Mouse (Mus musculus) spleen, adult 2 months (tissue): ENCODE results near the gene Adgrl1.

ENCODE experiments used
- CTCF ChIP-seq: fragments of 200-500 bp; IDR thresholded peaks from 2 replicates; pipeline ENCODE4 v1.5.1; 2011; ENCODE audit warnings: mild to moderate bottlenecking, inconsistent platforms; ENCODE audit not compliant: insufficient read depth, insufficient read length, insufficient replicate concordance; ENCODE audit errors: extremely low read depth
- POLR2A ChIP-seq: fragments of 200-500 bp; IDR thresholded peaks from 2 replicates; pipeline ENCODE4 v1.6.1; 2011; ENCODE audit warnings: low read depth, low read length, inconsistent platforms

DNA sequence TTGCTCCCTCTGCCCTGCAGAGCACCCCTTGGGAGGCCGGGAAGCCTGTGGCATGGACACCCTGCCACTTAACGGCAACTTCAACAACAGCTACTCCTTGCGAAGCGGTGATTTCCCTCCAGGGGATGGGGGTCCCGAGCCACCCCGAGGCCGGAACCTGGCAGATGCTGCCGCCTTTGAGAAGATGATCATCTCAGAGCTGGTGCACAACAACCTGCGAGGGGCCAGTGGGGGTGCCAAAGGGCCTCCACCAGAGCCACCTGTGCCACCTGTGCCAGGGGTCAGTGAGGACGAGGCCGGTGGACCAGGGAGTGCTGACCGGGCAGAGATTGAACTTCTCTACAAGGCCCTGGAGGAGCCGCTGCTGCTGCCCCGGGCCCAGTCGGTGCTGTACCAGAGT is 38.4 kb downstream of the Adgrl1 start:
- TF ChIP-seq CTCF (no peak), POLR2A (no peak)
